Mouse (Mus musculus) cerebellum, adult 11 months (tissue): Measurements from ENCODE around the gene Hapln3.

ENCODE experiments used
- DNase-seq: peaks from one replicate; pipeline ENCODE4 v3.0.0; 2022

The Hapln3 gene

DNA sequence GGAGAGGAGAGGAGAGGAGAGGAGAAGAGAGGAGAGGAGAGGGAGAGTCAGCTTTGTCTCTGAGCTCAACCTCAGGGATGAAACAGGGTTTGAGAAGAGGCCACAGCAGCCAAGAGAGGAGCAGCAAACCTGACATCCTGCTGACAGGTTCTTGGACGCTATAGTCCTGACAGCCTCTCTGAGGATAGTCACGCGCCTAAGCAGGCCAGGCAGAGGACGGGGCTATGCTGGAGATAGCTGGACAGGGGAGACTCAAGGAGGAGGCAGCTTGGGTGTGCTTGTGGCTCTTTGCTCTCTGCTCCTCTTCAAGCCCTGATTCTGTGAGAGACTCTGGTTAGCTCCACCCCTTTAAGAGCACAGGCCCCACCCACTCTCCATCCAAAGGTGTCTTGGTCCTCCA, 62.6 kb downstream of the Hapln3 start:
- DNase-seq, result no peak

GRCm38 (mm10) chr7:79067466-79067865, 63.4 kb downstream of the Hapln3 start:
- no peak for DNase-seq
